Mouse (Mus musculus) forebrain, embryonic 12.5 days (tissue): Measurements from ENCODE around the gene Arhgap21. TPM values are rescaled to one million over a fixed set of nuclear protein-coding genes. Genes with fewer than 3 reads are reported as not detected.

Source experiments
- polyA plus RNA-seq: library from polyadenylated mRNA; unstranded; fragments of >200 nt; fragmentation: Nextera tagmentation; extraction: Ambion mirVana; gene quantifications from 2 replicates; pipeline ENCODE4 v1.2.1, GENCODE M21; 2016

Arhgap21 gene
- polyA plus RNA-seq, 1 experiment from 2014 or later, result 55.8 TPM

Other genes starting within 250 kb of the Arhgap21 start
- gene Enkur, start 236.5 kb upstream of the Arhgap21 start, polyA plus RNA-seq, result 1.3 and 2.3 TPM in 2 replicates
- 20.3 and 22.2 TPM in 2 replicates for gene Thnsl1, start 236.8 kb upstream of the Arhgap21 start, polyA plus RNA-seq